Mouse (Mus musculus) embryonic facial prominence, embryonic 14.5 days (tissue): ENCODE results near the gene Wsb1. TPM values are rescaled to one million over a fixed set of nuclear protein-coding genes. Genes with fewer than 3 reads are reported as not detected.
A peak's percentile ranks its signal among the peaks of the same experiment; 100 is the strongest.

Experiments used
- ATAC-seq: fragments of 200-750 bp; cut with Nextera tagmentation; 2 replicates; pipeline ENCODE4 v1.8.0; 2017; ENCODE audit warnings: low read depth, moderate number of reproducible peaks, moderate TSS enrichment
- DNase-seq: peaks from one replicate; pipeline ENCODE4 v3.0.0-alpha.2; 2015; ENCODE audit warnings: low spot score
- H3K27ac ChIP-seq: fragments of 300-500 bp; sonication (generic); replicated peaks from 2 replicates; pipeline ENCODE4 v1.5.1; 2014; ENCODE audit warnings: low read depth, mild to moderate bottlenecking, low read length, moderate library complexity
- H3K27me3 ChIP-seq: fragments of 300-500 bp; sonication (generic); replicated peaks from 2 replicates; pipeline ENCODE4 v1.6.1; 2014; ENCODE audit warnings: low read length; ENCODE audit not compliant: control insufficient read depth, insufficient read depth
- H3K36me3 ChIP-seq: fragments of 300-500 bp; sonication (generic); 2 replicates; pipeline ENCODE4 v1.6.1; 2014; ENCODE audit warnings: low read length, mixed read lengths; ENCODE audit not compliant: control insufficient read depth, insufficient read depth
- H3K4me1 ChIP-seq: fragments of 300-500 bp; sonication (generic); 2 replicates; pipeline ENCODE4 v1.6.1; 2014; ENCODE audit warnings: antibody characterized with exemption, low read length; ENCODE audit not compliant: control insufficient read depth, insufficient read depth
- H3K4me2 ChIP-seq: fragments of 300-500 bp; sonication (generic); 2 replicates; pipeline ENCODE4 v1.6.1; 2014; ENCODE audit warnings: low read depth, mild to moderate bottlenecking, low read length, moderate library complexity, mixed read lengths
- H3K4me3 ChIP-seq: fragments of 300-500 bp; sonication (generic); 2 replicates; pipeline ENCODE4 v1.5.1; 2014; ENCODE audit warnings: low read depth, mild to moderate bottlenecking, low read length
- H3K9ac ChIP-seq: fragments of 300-500 bp; sonication (generic); 2 replicates; pipeline ENCODE4 v1.6.1; 2014; ENCODE audit warnings: low read depth, mild to moderate bottlenecking, low read length, moderate library complexity, mixed read lengths
- H3K9me3 ChIP-seq: fragments of 300-500 bp; sonication (generic); 2 replicates; pipeline ENCODE4 v1.6.1; 2016; ENCODE audit warnings: low read length; ENCODE audit not compliant: control insufficient read depth
- WGBS: fragments of 180-500 bp; shearing (Covaris S2); extraction: QIAGEN DNeasy Blood & Tissue Kit; methylation state at CpG from one replicate; pipeline ENCODE4 v1.1.7; 2014; 5-methylcytosine and 5-hydroxymethylcytosine counted together
- polyA plus RNA-seq: library from polyadenylated mRNA; unstranded; fragments of >200 nt; fragmentation: Nextera tagmentation; extraction: Ambion mirVana; gene quantifications from 2 replicates; pipeline ENCODE4 v1.2.1, GENCODE M21; 2014

Gene Wsb1
- polyA plus RNA-seq, 1 experiment from 2014 or later = 233 TPM

- Histone ChIP-seq H3K36me3 (no peaks in the 10 kb centered on the region), H3K9me3 (no peaks in the 10 kb centered on the region), H3K27ac (no peak overlapping the region), H3K4me3 (no peak overlapping the region), H3K4me2 (no peak overlapping the region), H3K27me3 (no peaks in the 10 kb centered on the region), H3K9ac (no peak overlapping the region), H3K4me1 (peaks cover 7% of the 10 kb centered on the region)
- 75% methylated on average over 2 of the region's 2 CpGs for whole genome bisulfite sequencing
- DNase-seq (no peak), ATAC-seq (no peak)
Measured at GRCm38 (mm10) chr11:79228089-79228488, 26.4 kb downstream of the Wsb1 start.

DNA sequence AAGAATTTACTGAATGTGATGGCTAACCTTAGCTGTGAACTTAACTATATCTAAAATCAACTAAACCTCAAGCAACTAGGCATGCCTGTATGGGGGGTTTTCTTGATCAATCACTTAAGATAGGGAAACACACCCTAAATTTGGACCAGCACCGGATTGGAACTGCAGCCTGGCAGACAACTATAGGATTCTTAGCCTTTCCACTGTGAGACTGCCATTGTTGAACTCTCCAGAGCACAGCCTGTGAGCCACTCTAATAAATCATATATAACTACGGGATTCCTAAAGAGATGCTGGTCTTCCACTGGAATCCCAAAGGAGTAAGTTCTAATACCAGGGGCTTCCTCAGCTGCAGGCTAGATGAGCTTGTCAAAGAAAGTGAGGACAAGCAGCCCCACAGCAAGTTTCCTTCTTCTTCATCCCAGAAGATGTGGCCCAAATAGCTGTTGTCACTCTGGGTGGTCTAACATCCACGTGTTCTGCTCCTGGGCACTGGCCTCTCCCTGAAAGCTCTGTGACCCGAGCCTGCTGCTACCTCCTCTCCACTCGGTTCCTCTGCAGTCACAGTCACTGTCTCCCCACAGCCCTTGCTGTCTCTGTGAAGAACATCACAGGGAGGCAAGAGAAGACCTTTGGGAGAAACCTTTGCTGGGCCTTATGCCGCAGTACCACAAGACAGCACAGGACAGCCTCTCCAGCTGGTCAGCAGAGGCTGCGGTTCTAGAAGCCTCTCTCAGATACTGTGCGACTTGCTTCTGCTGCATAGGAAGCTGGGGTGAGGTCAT, 28.9 kb downstream of the Wsb1 start:
- Histone ChIP-seq H3K27ac (no peak overlapping the region), H3K4me3 (no peak overlapping the region), H3K27me3 (no peaks in the 10 kb centered on the region), H3K36me3 (no peaks in the 10 kb centered on the region), H3K4me1 (peaks cover 7% of the 10 kb centered on the region), H3K9ac (no peak overlapping the region), H3K4me2 (no peak overlapping the region), H3K9me3 (no peaks in the 10 kb centered on the region)
- DNase-seq = no peak
- ATAC-seq = no peak
- WGBS = 61% methylated on average over 8 of the region's 8 CpGs

GRCm38 (mm10) chr11:79224562-79225280, 29.8 kb downstream of the Wsb1 start:
- ATAC-seq = peak; percentile 87
- H3K4me2 ChIP-seq = peak overlapping the region; percentile 37
- peak overlapping the region; percentile 52; the same call in 1 of the 2 replicates for H3K9ac ChIP-seq

GRCm38 (mm10) chr11:79223420-79223819, 31.1 kb downstream of the Wsb1 start:
- DNase-seq = no peak
- Histone ChIP-seq H3K4me1 (peaks cover 7% of the 10 kb centered on the region), H3K9me3 (no peaks in the 10 kb centered on the region), H3K27ac (no peak overlapping the region), H3K27me3 (no peaks in the 10 kb centered on the region), H3K4me2 (no peak overlapping the region), H3K36me3 (no peaks in the 10 kb centered on the region), H3K9ac (no peak overlapping the region), H3K4me3 (no peak overlapping the region)
- 92% methylated on average over 6 of the region's 6 CpGs for WGBS
- no peak for ATAC-seq

More at GRCm38 (mm10) chr11:79224562-79225280, 29.8 kb downstream of the Wsb1 start:
- DNase-seq = peak; percentile 94
- H3K4me1 ChIP-seq = peaks cover 7% of the 10 kb centered on the region
- H3K9me3 ChIP-seq = no peaks in the 10 kb centered on the region
- no peaks in the 10 kb centered on the region for H3K36me3 ChIP-seq
- WGBS = 36% methylated on average over 16 of the region's 18 CpGs
- H3K4me3 ChIP-seq = no peak overlapping the region
- H3K27me3 ChIP-seq = no peaks in the 10 kb centered on the region
- H3K27ac ChIP-seq = peak overlapping the region; percentile 58

DNA sequence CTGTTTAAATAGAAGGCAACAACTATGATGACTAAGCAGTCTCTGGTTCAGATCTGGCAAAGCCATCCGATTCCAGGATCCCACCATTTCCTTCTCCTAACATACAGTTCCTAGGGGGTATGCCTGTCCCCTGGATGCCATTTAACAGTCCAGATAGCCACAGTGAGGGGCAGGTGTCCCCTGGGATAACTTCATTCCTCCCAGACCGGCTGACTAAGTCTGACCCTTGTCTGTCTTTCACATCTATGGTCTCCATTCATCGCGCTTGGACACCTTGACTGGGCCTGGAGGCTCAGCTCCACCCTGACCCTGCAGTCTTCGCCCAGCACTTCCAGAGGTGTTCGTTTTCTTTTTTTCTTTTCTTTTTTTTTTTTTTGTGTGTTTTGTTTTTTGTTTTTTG, 31.8 kb downstream of the Wsb1 start:
- Histone ChIP-seq H3K27me3 (no peaks in the 10 kb centered on the region), H3K27ac (no peak overlapping the region), H3K4me3 (no peak overlapping the region), H3K9me3 (no peaks in the 10 kb centered on the region), H3K36me3 (no peaks in the 10 kb centered on the region), H3K9ac (no peak overlapping the region), H3K4me2 (no peak overlapping the region), H3K4me1 (peaks cover 7% of the 10 kb centered on the region)
- no peak for DNase-seq
- 86% methylated on average over 6 of the region's 6 CpGs for WGBS
- ATAC-seq = no peak

DNA sequence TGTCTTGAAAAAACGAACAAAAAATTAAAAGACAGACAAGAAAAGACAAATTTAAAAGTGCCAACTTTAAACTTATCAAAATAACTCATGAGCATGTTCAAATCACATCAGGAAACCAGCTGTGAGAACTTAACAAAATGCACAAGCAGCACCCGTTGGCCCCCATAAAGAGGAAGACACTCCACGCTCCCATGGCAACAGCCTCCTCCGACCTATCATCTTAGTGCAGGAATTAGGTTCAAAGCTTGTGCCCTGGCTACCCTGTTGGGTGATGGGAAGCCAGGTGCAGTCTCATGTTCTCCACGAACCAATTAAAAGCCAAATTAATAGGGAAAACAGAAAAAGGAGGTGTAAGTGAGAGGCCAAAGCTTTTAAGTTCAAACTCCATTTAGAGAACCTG, 32.8 kb downstream of the Wsb1 start:
- DNase-seq = no peak
- no peak for ATAC-seq
- no peaks in the 10 kb centered on the region for H3K9me3 ChIP-seq
- peaks cover 7% of the 10 kb centered on the region for H3K4me1 ChIP-seq
- no peak overlapping the region for H3K27ac ChIP-seq
- H3K4me2 ChIP-seq = no peak overlapping the region
- no peak overlapping the region for H3K9ac ChIP-seq
- no peaks in the 10 kb centered on the region for H3K36me3 ChIP-seq
- WGBS = 70% methylated on average over 5 of the region's 5 CpGs
- no peaks in the 10 kb centered on the region for H3K27me3 ChIP-seq
- H3K4me3 ChIP-seq = no peak overlapping the region

DNA sequence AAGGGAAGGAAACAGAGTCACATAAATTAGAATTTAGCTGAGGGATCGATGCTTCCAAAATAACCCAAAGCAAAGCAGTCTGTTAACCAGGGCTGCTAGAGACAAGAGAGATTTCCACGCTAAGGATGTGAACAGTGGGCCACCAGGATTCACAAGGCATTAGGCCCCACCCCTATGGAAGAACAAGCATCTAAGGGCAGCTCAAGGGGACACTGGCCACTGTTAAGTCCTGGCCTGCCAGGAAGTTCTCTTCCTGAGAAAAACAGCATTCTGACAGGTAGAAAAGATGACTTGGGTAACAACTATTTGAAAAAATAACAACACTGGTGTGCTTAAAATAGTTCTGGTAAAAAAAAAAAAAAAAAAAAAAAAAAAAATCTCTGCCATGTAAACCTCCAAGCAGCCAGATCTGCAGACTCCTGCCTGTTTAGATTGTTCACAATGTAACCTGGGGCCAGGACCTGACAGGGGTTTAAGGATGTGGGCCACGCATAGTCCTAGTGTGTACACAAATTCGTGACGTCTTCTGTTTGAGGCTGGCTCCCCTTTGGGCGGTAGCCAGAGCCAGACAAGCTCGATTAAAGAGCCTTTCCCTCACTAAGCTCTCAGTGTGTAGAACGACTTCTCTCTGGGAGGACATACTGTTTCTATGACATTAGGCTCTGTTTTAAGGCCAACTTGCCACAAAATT, 35.4 kb downstream of the Wsb1 start:
- H3K9me3 ChIP-seq = no peaks in the 10 kb centered on the region
- no peak overlapping the region for H3K9ac ChIP-seq
- no peaks in the 10 kb centered on the region for H3K36me3 ChIP-seq
- no peak overlapping the region for H3K27ac ChIP-seq
- DNase-seq = no peak
- no peak for ATAC-seq
- H3K27me3 ChIP-seq = no peaks in the 10 kb centered on the region
- no peaks in the 10 kb centered on the region for H3K4me1 ChIP-seq
- H3K4me2 ChIP-seq = no peak overlapping the region
- WGBS = 69% methylated on average over 8 of the region's 8 CpGs
- H3K4me3 ChIP-seq = no peak overlapping the region

- H3K27me3 ChIP-seq = no peaks in the 10 kb centered on the region
- H3K9me3 ChIP-seq = no peaks in the 10 kb centered on the region
- no peak overlapping the region for H3K4me3 ChIP-seq
- H3K36me3 ChIP-seq = no peaks in the 10 kb centered on the region
- no peaks in the 10 kb centered on the region for H3K4me1 ChIP-seq
- H3K4me2 ChIP-seq = no peak overlapping the region
- no peak for ATAC-seq
- WGBS = 96% methylated on average over 1 of the region's 1 CpGs
- no peak for DNase-seq
- H3K9ac ChIP-seq = no peak overlapping the region
- H3K27ac ChIP-seq = no peak overlapping the region
Measured at GRCm38 (mm10) chr11:79218061-79218460, 36.4 kb downstream of the Wsb1 start.
